Mouse (Mus musculus): ENCODE data around the gene Sgsm3. TPM values are rescaled to one million over a fixed set of nuclear protein-coding genes. Genes with fewer than 3 reads are reported as not detected.
A peak's percentile ranks its signal among the peaks of the same experiment; 100 is the strongest.
"Not testable (repeated sequence)": the region's sequence is repeated elsewhere in the genome, so short reads cannot be mapped to it uniquely, and the experiment has no call there.

Gene Sgsm3
- 10 to 100 TPM; 74.9 to 81.7 TPM for total RNA-seq (2021)
- long read RNA-seq, transcript Sgsm3-208 (22 exons, 2,997 nt): major isoform, 71 of 111 reads
- long read RNA-seq, partial matches to known transcripts: 5 of 111 reads
- long read RNA-seq, other reads (novel, unspliced or antisense): 35 of 111 reads

DNA sequence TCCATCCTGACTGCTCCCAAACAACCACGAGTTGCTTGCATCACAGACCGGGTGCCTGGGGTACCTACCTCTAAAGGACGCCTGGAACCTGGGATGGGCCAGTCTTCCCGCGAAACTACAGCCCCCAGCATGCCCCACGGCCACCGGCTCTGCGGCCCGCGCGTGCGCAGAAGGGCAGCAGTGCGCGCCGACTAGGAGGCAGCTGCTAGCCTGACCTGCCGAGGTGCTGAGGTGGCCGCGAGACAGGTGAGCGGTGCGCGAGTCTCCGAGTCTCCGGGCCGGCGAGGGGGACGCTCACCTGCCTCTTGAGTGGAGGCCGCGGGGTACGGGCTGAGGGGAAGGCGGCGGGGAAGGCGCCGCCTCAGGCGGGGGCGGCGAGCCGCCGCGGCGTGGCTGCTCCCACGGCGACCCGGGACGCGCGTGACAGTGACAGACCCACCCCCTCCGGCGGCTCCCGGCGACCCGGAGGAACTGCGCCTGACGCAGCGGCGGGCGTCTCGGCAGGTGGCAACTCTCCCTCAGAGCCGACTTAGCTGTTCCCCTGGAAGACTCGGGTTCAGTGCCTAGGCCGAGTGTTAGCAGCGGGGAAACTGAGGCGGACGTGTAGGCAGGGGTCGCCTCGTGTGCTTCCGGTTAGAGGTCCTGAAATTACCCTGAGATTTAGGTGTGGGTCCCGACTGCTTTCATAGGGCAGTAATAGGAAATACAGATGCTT, at the start of gene Sgsm3:
TSS of gene Sgsm3 (plus strand) at position 146 of the 715 bp plus-strand sequence.
- DNase-seq (ENCODE audit: low spot score in 2 of 2): peak; percentile 84 to 86

GRCm38 (mm10) chr15:80928811-80929355, 48.7 kb upstream of the Sgsm3 start:
- no peak for DNase-seq (ENCODE audit: low spot score in 2 of 2)

GRCm38 (mm10) chr15:80930048-80930571, 47.5 kb upstream of the Sgsm3 start:
- no peak for DNase-seq (ENCODE audit: low spot score in 2 of 2)

DNA sequence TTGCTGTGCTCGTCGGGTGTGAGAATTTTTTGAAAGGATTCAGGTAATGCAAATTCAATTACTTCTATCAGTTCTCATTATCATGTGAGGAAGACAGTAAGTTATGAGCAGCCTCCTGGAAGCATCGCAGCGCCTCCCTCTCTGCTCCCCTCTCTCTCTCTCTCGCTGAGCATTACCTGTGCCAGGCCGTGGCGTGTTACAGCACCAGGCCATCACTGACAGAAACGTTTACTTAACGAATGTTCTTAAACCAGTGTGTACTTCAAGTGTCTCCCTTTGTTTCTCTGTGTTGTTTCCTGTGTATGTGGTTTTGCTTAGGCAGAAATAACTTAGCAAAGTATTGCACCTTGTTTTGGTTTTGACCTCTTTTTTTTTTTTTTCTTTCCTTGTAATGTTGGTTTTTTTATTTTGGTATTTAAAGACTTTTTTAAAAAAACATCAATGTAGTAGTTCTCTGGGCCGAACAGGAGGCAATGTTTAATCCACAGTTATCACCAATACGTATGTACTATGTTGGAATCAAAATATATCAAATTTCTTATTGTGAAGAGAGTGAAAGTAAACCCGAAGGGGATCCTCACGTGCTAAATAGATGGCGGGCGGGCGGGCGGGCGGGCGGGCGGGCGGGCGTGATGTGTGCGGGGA, 46.8 kb upstream of the Sgsm3 start:
- not testable (repeated sequence) for DNase-seq (ENCODE audit: low spot score in 2 of 2)

DNA sequence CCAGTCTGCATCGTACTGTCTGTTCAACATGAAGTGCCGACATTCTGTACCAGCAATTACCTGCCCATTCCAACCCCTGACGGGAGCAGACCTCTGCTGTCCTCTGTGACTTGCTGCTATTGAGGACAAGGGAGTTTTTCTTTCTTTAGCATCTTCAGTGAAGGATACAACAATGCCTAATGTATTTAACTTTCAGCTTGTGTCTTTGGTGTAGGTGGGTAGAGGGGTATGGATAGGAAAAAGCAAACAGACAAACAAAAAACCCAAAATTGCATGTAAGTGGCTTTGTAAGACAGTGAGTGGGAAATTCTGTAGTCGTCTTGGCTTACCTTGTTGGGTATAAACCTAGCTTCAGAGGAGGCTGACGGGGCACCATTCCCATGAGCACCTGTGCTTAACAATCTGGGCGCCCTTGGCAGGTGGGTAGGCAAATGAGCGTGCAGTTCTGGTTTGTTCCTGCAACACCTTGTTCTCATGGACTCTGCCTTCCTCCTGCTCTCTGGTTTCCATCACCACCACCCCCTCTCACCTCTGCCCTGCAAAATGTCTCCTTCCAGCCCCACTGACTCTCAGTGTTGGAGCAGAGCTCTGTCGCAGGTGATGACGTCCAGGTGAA, 46.1 kb upstream of the Sgsm3 start:
- DNase-seq (ENCODE audit: low spot score in 2 of 2): no peak

- no peak for DNase-seq (ENCODE audit: low spot score in 2 of 2)
Observed at GRCm38 (mm10) chr15:80934841-80935240, 42.7 kb upstream of the Sgsm3 start.

- no peak for DNase-seq (ENCODE audit: low spot score in 2 of 2)
Observed at GRCm38 (mm10) chr15:80936686-80937085, 40.9 kb upstream of the Sgsm3 start.

GRCm38 (mm10) chr15:80938615-80939014, 39.0 kb upstream of the Sgsm3 start:
- no peak for DNase-seq (ENCODE audit: low spot score in 2 of 2)

GRCm38 (mm10) chr15:80939401-80939800, 38.2 kb upstream of the Sgsm3 start:
- DNase-seq (ENCODE audit: low spot score in 2 of 2): no peak

GRCm38 (mm10) chr15:80941468-80942040, 36.0 kb upstream of the Sgsm3 start:
- DNase-seq (ENCODE audit: low spot score in 2 of 2): no peak

DNA sequence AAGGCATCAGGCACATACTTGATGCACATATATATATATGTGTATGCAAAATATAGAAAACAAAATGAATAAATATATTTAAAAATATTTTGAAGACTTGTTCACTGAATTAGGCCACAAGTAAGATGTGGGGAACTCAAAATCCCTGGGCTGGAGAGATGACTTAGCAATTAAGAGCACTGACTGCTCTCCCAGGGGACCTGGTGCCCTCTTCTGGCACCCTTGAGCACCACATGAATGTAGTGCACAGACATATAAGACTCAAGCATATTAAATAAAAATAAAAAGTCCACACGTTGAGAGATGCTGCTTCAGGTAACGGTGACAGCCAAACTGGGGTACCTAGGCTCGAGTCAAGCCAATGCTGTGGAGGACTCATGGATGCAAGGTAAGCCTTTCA, 31.7 kb upstream of the Sgsm3 start:
- DNase-seq (ENCODE audit: low spot score in 2 of 2): peak in 1 of 2 experiments; percentile 44

GRCm38 (mm10) chr15:80948145-80949135, 29.1 kb upstream of the Sgsm3 start, which contains the start of gene Adsl:
Gene Adsl (plus strand): TSS chr15:80948490.
- peak; percentile 74 to 89 for DNase-seq (ENCODE audit: low spot score in 2 of 2)

GRCm38 (mm10) chr15:80949431-80949830, 28.1 kb upstream of the Sgsm3 start:
- no peak for DNase-seq (ENCODE audit: low spot score in 2 of 2)

- DNase-seq (ENCODE audit: low spot score in 2 of 2): no peak
Observed at GRCm38 (mm10) chr15:80950055-80950454, 27.5 kb upstream of the Sgsm3 start.

GRCm38 (mm10) chr15:80953971-80954370, 23.6 kb upstream of the Sgsm3 start:
- DNase-seq (ENCODE audit: low spot score in 2 of 2): no peak

GRCm38 (mm10) chr15:80954861-80955260, 22.7 kb upstream of the Sgsm3 start:
- no peak for DNase-seq (ENCODE audit: low spot score in 2 of 2)

DNA sequence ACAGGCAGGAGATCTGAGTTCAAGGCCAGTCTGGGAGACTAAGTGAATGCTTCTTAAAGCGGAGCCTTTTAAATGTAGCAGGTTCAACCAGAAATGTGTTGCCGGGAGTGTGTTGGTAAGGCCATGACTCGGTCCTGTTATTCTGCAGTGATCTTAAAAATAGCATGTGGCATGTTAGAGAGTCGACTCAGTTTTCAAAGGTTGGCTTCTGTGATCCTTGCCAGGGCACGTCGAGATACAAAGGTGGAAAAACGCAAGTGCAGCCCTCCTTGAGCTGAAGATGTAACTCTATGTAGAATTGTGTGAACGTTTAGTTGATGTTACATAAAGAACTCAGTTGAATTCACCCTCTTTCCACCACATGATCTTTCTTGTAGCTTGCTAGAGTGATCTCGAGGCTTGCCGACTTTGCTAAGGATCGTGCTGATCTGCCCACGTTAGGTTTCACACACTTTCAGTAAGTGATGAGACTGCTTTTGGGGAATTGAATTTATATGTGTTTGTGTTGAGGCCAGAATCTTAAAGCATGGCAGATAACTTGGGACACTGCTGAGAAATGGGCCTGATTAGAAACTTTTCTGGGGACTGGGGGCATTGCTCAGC, 21.6 kb upstream of the Sgsm3 start:
- DNase-seq (ENCODE audit: low spot score in 2 of 2): no peak

DNA sequence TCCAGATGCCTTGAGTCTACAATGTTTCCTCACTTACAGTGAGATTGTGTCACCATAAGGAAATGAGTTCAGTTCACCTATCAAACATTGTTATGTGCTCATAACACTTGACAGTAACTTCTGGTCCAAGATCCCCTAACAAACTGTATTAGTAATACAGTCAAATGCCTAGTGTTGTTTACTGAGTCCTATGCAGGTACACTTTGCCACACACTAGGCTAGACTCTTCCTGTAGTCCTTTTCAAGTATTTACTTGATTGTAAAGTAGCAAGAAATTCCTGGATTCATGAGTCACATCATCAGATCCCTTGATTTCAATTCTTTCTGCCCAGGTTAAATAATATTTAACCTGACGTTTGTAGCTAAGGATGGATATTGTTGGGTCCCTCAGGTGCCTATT, 8.2 kb upstream of the Sgsm3 start:
- DNase-seq (ENCODE audit: low spot score in 2 of 2): no peak

DNA sequence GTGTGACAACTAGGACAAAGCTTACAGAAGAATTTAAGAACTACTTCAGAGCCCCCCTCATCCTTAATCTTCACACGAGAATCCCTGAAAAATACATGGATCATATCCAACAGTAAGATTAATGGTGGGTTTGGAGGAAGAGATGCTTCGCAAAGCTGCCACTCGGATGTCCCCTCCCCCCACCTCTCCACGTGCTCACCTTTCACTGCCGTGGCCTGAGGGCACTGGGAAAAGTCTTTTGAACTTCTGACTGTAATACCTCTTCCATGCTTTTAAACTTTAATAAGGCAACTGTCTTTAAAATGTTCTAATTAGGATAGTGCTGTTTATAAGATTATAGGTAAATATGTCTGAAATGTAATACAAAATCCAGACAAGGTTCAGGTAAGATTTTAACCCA, 3.3 kb upstream of the Sgsm3 start:
- DNase-seq (ENCODE audit: low spot score in 2 of 2): no peak
